Mouse (Mus musculus): ENCODE measurements at regions not wholly inside any gene's neighbourhood (a gene's known extent, or its start where the extent isn't known, plus 50 kb on each side); places are given as distances from the start of the nearest gene placed in this dataset.

DNA sequence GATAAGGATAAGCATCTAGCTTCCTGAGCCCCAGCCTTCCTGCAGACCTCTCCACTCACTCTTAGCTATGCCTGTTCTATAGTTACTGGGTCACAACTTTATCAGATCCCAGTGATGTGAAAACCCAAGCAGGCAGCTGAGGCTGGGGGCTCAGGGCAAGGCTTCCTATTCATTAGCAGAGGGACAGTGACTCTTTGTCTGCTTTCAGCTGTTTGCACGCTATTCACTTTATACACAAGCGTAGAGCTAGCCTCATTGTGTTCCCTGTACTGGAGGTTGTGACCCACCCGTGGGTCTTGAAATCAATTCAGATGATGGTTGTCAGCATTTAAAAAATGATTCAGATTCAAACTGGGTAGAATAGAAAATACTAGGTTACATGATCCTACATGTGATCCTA, 199.5 kb downstream of the Plpp3 start:
- TF ChIP-seq CTCF (IDR thresholded peaks at IDR 0.05; ENCODE audit: borderline replicate concordance, extremely low read depth, insufficient read depth, insufficient read length) (no peak), POLR2A (IDR thresholded peaks at IDR 0.05; ENCODE audit: borderline replicate concordance, extremely low read depth, insufficient read depth, insufficient read length, poor library complexity, severe bottlenecking) (no peak)

All from brain, embryonic 14.5 days (tissue).